Mouse (Mus musculus) left cerebral cortex, postnatal 36 days (tissue): ENCODE measurements around the gene Mab21l3. TPM values are rescaled to one million over a fixed set of nuclear protein-coding genes. Genes with fewer than 3 reads are reported as not detected.
A peak's percentile ranks its signal among the peaks of the same experiment; 100 is the strongest.

Experiments used
- DNase-seq, 2 experiments: peaks; one replicate each; pipeline ENCODE4 v3.0.0; 2021 to 2022; ENCODE audit warnings: low spot score in 2 of 2, mixed read lengths in 1 of 2
- intact Hi-C: fragments of 180-260 bp; cut with DNase I; formaldehyde crosslinking; loops from one replicate; pipeline ENCODE4 v1.15.1; 2025
- total RNA-seq, 2 experiments: library from RNA; stranded (reverse); gene quantifications; 2 replicates each; pipeline ENCODE4 v1.2.3; 2021

Mab21l3 gene
- total RNA-seq: under 1 TPM; 0.32 to 0.36 TPM

DNA sequence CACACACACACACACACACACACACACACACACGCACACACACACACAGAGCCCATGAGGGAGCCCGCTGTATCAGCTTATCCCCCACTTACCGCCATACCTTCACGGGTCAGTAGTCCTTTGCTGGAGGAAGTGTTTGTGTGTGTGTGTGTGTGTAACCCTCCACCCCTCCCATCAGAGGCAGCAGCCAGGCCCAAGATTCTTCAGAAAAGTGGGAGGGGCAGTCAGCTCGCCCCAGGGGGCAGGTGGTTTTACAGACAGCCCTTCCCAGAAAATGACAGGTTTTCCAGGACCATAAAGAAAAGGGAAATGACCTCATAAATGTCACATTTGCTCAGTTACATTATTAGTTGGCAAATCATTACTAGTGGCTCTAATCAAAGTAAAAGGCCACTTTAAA lies at the start of gene Mab21l3:
Mab21l3 (minus strand) TSS at position 144 of the 400 bp plus-strand sequence.
- no peak for DNase-seq

DNA sequence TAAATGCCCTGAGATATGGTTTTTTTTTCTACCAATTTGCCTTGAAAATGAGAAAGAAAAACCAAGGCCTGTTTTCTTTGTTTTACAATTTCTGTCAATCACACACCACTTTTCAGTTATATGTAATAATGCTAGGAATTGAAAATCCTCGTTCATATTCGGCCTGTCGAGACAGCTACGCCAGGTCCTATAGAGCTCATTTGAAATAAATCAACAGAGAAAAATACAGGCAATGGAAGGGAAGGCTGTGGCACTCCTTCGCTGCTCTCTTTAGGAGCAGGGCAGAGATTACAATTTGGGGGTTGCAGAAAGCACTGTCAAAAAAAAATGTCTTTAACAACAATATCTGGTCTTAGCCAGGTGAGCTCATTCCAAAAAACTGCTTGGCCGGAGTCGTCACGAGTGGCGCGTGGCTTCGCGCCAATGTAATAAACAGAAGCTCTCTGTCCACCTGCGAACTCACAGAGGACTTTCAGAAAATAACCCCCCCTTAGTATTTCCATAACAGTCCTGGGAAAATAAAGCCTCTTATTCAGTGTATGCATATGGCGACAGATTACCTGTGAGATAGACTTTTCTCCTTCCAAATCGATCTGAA lies 48.7 kb upstream of the Mab21l3 start:
- intact Hi-C loops: loop anchor here (5.0 kb wide), 1 partner anchor 165 kb away; no protein-coding TSS in a partner anchor
- DNase-seq: no peak

More for the DNA sequence above, at the start of gene Mab21l3:
- intact Hi-C loops: no loop called here

DNA sequence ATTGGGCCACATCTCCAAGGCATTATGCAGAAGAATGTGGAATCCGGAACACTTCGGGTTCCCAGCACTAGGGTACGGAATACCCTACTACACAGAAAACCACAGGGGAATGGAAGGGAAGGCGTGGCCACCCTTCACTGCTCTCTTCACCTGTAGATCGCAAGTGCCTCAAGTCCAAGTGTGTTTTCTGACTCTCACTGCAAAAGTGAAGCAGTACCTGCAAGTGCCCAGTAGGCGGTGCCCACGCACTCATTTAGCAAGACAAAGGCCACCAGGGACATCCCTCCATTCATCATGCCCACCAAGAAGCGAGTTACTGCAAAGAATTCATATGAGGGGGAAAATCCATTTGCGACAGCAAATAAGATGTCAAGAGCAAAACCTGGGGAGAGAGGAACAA lies 48.1 kb upstream of the Mab21l3 start:
- intact Hi-C loops: loop anchor here (5.0 kb wide), 1 partner anchor 165 kb away; no protein-coding TSS in a partner anchor
- peak; percentile 35 to 44 for DNase-seq

DNA sequence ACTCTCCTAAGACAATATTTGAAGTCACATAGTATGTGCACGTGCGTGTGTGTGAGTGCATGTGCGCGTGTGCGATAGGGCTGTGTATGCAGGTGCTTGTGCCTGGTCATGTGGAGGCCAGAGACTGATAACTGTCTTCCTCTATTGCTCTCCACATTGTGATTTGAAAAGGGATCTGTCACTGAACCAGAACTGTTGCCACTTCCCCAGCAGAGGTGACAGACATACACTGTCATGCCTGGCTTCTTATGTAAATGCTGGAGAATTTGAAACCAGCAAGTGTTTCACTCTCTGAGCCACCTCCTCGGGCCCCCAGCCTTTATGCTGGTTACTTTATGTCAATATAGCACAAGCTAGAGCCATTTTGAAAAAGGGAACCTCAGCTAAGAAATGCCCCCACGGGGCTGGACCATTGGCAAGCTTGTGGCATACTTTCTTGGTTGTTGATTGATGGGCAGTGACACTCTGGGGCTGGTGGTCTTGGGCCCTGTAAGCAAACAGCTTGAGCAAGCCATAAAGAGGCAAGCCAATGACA lies 46.7 kb upstream of the Mab21l3 start:
- DNase-seq: no peak
- intact Hi-C loops: loop anchor here (5.0 kb wide), 1 partner anchor 167 kb away; no protein-coding TSS in a partner anchor

DNA sequence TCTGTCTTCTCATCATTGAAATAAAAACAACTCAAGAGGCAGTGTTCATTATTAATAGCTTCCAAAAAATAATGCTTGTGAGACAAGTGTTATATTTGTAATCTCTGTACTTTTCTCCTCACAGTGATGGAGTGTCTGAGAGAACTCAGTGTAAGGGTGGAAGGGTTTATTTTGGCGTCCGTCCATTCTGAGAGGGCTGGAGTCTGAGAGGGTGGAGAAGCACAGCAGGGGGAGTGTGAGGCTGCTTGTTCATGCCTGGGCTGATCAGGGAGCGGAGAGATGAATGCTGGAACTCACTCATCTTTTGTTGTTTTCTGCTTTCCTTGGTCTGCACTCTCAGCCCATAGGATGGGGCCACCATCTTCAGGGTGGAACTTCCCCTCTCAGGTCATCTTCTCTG lies 36.8 kb upstream of the Mab21l3 start:
- intact Hi-C loops: loop anchor here (10.0 kb wide), 1 partner anchor 359 kb away; no protein-coding TSS in a partner anchor
- no peak for DNase-seq

DNA sequence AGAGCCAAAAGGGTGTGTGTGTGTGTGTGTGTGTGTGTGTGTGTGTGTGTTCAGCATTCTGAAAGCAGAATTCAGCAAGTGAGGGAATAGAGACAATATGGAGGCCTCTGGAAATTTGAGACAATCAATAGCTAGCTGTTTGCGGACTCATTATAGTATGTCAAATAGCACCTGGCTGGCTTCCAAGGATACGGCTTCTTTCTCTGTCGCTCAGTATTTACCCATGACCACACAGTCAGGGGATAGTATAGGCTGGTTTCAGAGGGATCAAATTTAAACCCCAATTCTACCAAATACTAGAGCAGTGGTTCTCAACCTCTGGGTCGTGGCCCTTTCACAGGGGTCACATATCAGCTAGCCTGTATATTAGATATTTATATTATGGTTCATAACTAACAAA lies 36.3 kb upstream of the Mab21l3 start:
- intact Hi-C loops: loop anchor here (10.0 kb wide), 1 partner anchor 360 kb away; no protein-coding TSS in a partner anchor
- no peak for DNase-seq

DNA sequence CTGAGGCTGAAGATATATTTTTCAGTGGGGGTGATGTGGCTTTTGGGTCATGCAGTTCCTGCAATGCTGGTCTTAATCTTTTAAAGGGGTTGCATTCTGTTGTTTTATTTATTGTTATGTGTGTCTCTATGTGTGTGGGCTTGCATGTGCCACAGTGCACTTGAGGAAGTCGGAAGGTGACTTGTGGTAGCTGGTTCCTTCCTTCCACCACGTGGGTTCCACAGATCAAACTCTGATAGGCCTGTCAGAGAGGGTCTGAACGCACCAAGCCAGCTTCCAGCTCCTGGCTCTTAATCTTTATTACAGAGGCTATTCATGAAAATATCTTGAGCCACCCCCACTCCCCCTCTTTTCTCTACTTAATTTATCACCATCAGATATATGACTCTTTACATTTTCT lies 35.1 kb upstream of the Mab21l3 start:
- intact Hi-C loops: loop anchor here (10.0 kb wide), 1 partner anchor 361 kb away; no protein-coding TSS in a partner anchor
- DNase-seq: no peak

DNA sequence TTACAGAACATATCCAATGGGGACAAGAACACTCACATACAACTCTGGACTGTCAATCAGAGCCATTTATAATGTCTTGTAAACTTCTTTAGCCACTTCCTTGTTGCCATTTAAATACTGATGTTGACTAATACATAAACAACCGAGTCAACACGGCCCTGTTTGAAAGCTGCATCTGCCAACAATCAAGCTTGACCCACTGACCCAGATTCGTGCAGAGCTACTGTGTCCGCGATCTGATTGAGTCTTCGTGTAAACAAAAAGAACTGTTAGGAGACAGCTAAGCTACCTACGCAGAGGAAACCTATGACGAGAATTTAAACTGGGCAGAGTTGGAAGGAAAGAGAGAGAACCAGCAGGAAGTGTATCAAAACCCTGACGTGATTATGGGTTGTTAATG lies 33.0 kb upstream of the Mab21l3 start:
- intact Hi-C loops: loop anchor here (10.0 kb wide), 1 partner anchor 363 kb away; no protein-coding TSS in a partner anchor
- DNase-seq: no peak

DNA sequence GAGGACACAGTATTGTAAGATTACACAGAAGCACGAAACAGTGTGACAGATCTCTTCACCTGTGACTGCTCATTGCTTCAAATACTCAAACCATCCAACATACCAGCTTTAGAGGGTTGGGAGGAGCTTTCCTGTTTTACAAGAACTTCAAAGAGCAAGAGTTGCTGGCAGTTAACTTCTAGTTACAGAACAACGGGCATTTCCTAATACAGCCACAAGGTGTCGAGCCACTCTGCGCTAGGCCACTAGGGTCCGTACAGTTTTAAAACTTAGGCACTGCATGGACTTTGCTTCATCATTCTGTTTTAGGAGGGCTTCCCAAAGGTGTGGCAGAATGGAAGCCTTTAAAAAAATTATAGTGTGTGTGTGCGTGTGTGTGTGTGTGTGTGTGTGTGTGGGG lies 32.1 kb upstream of the Mab21l3 start:
- no peak for DNase-seq
- intact Hi-C loops: loop anchor here (10.0 kb wide), 1 partner anchor 364 kb away; no protein-coding TSS in a partner anchor

DNA sequence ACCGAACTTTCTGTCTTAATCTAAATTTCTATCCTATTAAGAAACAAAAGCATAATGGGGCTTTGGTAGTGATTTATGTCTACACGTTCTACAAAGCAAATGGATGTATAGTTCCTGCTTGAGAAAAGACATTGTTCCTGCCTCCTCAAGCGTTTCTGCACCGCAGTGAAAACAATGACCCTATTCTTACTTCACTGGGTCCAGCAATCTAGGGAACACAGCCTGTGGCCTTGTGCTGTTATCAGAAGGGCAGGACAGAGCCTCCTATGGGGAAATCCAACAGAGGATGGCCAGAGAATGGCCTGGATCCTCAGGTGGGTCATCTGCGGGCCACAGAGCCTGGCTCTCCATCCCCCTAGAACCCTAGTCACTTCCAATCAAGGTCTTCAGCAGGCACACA lies 29.4 kb upstream of the Mab21l3 start:
- DNase-seq: no peak
- intact Hi-C loops: no loop called here

DNA sequence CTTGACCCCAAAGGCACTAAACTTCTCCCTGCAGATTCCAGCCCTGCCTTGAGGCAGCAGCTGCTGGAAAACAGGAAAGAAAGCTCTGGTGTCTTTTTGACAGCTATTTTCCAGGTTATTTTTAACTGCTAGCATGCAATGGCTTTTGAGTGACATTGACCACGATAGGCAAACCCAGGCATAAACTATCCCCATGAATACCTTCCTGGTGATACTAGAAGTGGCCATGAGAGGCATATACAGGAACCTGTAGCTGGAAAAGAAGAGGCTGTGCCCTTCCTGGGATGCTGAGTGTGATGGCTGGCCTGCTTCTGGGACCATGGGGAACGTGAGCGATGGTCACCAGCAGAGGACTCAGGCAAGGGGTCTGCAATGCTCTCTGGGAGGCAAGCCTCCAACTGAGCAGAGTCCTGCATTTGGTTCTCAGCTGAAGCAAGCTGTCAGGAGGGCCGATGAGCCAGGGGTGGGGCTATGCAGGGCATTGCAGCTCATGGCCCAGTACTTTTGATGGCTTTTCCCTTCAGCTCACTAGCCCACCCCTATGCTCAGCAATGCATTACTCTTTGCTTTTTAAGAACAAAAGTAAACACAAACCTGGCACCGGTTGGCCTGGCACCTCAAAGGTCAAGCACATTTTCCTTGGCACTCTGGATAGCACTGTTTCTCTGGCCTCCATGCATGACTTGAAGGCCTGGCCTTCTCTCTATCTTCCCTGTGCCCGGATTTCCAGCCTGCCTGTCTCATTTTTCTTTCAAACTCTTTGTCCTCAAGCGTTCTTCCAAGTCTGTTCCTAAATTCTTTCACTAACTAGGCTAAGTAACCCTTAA lies 27.9 kb upstream of the Mab21l3 start:
- DNase-seq: no peak
- intact Hi-C loops: no loop called here

DNA sequence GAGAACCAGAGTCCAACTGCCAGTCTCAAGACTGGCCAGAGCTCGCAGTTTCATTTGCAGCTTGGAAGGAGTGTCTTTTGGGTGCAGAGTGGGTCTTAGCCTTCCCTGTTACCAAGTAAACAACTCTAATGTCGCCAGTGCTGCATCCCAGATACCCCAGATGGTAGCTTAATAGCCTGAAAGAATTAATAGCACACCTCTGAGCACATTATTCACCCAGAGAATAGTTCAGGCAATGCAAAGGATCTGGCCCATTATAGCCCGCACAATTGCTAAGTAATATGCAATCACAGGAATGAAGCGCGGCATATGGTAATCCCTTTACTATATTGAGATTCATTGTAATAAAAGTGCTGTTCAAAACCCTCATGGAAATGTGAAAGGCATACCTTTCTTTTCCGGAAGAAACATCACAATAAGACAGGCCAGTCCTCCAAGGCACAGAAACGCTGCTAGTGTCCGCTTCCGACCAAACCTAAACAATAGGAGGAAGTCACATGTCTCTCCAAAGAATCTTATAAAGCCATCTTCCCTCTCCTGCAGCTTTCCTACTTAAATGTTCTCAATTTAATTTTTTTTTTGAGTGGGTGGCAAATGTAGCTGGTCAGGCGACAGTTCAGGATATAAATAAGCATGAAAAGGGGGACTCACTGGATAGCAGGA lies 26.6 kb upstream of the Mab21l3 start:
- DNase-seq: no peak

DNA sequence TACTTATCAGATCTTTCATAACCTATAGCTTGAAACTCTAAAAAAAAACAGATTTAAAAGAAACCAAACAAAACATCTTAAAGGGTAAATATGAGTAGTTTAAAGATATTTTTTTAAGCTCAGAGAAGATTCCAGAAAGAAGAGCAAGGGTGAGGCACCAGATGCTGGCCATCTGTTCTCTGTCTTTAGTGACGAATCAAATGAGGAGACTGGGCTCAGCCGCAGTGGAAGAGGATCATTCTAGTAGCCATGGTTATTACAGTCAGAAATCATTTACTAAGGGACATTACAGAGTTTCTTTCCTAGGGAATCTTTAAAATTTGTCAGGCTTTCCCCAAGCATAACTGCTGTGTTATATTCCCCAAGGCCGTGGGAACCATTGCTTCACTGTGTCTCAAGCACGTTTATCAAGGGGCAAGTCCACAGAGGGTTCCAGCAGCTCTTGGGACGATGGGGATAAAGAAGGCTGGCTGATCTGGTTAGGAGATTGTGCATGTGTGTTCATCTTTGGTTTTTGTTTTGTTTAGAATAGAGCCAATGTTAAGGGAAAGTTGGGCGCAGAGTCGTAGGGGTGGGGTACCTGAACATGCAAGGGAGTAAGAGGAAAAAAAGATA lies 24.4 kb upstream of the Mab21l3 start:
- intact Hi-C loops: no loop called here
- no peak for DNase-seq

More for the DNA sequence above, 26.6 kb upstream of the Mab21l3 start:
- intact Hi-C loops: no loop called here

DNA sequence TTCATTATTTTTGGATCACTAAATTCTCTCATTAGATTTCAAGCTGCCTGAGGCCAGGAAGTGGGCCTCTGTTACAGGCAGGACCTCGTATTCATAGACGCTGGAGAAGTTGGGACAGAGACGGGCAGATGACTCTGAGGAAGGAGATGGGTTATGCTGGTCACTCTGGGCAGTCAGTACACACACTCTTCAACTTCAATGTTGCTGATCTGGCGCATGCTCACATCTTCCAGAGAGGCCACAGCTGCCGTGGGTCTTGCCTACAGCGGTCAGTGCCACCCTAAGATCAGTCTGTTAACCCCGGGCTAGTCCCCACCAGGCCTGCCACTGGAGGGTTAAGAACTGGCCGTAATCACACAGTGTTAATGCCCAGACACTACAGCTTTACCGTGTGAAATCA lies 23.2 kb upstream of the Mab21l3 start:
- no peak for DNase-seq
- intact Hi-C loops: no loop called here

DNA sequence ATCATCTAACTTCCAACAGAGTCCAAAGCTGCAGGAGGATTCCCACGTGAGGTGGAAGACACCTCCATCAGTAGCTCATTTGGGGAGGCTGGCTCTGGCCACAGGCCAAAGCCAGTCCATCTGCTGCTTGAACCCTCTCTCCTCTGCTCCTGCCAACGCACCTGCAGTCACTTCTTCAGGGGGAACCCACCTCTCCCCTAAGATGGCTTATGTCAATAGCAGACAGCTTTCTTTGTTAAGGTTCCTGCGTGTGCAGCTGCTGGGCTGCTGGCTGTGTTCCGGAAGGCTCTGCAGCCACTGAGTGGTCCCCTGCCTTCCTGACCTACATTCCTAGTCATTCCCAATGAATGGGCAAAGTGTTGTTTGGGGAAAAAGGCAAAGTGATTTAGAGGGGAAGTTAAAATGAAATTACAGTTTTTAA lies 18.3 kb upstream of the Mab21l3 start:
- peak; percentile 52 to 64 for DNase-seq
- intact Hi-C loops: no loop called here

DNA sequence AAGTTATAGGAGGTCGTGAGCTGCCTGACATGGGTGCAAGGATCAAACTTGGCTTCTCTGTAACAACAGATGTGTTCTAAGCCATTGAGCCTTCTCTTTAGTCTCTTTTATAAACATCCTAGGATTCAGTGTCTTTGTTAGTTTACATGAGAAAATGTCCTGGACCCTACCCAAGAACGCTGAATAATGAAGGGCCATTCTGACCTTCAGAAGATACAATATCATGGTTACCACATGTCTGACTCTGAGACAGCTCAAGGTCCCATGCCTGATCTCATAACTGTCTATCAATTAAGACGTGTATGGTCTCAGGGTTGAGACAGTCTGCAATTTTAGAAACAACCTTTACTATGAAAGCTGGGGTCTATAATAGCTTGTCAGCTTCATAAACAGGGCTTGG lies 13.1 kb upstream of the Mab21l3 start:
- no peak for DNase-seq
- intact Hi-C loops: no loop called here

DNA sequence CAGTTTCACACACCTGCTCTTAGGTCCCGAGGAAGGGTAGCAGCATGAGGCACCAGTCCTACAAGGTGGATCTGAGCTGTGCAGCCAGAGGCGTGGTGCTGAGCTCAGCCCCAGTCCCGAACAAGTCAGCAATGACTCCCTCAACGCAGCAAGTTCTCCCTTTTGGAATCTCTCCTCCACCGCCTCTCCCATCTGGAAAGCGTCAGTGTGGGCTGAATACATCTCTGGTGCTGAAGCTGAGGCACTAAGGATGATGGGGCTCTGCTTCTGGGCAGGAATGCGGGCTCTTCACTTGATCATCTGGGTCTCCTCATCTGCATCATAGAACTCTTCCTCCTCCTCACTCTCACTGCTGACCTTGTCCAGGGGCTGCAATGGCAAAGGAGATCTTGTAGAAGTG lies 11.4 kb upstream of the Mab21l3 start:
- DNase-seq: peak; percentile 41 to 55
- intact Hi-C loops: no loop called here

DNA sequence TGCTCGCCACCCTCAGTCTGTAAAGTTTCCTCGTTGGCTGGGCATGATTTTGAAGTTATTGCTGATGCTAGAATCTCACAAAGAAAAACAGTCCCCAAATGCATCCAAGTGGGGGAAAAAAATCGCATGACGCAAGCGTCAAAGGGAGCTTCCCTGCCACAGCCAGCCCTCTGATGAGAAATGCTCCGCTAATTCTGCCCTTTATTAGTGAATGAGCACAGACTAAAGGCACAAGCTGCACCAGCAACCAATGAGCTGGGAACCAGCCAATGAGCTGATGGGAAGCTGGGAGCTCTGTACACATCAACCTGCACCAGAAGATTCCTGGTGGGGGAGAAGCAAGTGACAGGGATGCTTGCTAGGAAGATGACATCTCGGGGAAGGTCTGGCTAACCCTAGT lies 11.0 kb upstream of the Mab21l3 start:
- no peak for DNase-seq
- intact Hi-C loops: no loop called here

DNA sequence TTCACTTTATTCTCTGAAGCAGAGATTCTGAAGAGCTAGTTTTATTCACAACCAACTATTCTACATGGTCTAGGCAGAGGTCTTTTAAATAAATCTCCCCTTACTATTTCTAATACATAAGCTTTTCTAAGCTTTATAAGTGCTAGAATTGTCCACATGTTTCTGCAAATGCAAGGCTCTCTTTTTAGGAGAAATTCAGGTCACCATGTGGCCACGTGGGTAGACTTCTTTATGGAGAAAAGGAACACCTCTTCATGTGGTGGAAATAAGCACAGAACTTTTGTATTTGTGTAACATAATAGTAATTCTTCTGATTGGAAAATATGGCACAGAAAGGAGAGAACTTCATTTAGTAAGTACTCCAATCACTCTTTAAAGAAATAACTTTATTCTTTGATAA lies 5.3 kb upstream of the Mab21l3 start:
- DNase-seq: no peak
- intact Hi-C loops: no loop called here

DNA sequence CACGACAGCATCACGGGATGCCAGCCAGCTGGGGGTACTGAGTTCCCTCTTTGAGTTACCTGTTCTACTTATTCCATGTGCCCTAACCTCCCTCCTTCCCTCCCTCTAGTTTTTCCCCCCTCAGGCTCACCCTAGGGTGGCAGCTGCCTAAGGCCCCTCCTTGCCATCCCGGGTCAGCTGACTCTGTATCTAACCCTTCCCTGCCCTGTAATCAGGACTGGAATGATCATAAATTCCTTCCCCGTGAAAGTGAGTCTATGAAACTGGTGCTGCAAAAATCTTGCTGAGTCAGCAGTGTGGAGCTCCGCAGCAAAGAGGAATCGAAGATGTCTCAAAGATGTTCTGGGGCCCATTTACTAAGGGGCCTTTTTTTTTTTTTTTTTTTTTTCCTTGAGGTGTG lies 2.6 kb upstream of the Mab21l3 start:
- DNase-seq: no peak
- intact Hi-C loops: no loop called here
